Mouse (Mus musculus): ENCODE data around the gene Cmpk2. TPM values are rescaled to one million over a fixed set of nuclear protein-coding genes. Genes with fewer than 3 reads are reported as not detected.
"Not testable (repeated sequence)": the region's sequence is repeated elsewhere in the genome, so short reads cannot be mapped to it uniquely, and the experiment has no call there.

The Cmpk2 gene
- polyA plus RNA-seq, 1 experiment = 10.7 TPM

DNA sequence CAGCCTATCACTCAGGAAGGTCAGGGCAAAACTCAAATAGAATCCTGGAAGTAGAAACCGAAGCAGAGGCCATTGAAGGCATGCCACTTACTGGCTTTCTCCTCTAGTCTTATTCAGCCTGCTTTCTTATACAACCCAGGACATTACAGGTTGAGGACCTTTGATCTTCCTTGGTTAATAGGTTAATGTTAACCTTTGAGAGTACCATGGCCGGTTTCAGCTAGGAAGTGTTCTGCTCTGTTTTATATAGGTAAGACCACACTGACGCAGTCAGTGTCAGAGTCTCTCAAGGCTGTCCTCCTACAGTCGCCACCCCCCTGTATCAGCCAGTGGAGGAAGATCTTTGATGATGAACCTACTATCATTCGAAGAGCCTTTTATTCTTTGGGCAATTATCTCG, 4.7 kb downstream of the Cmpk2 start:
- H3K4me3 ChIP-seq (replicated peaks; ENCODE audit: extremely low read depth, low read depth, low read length) = no peak overlapping the region
- DNase-seq = no peak
- no peak for TF ChIP-seq CTCF (IDR thresholded peaks at IDR 0.05; ENCODE audit: insufficient read depth, low read length)
- no peak for TF ChIP-seq POLR2A (IDR thresholded peaks at IDR 0.05; ENCODE audit: borderline replicate concordance, extremely low read depth, low read depth, low read length)
- WGBS = 93% methylated on average over 6 of the region's 6 CpGs
- peaks cover 2% of the 10 kb centered on the region; the same call in 1 of the 2 replicates for H3K4me1 ChIP-seq (ENCODE audit: control insufficient read depth, insufficient read depth, low read length)

DNA sequence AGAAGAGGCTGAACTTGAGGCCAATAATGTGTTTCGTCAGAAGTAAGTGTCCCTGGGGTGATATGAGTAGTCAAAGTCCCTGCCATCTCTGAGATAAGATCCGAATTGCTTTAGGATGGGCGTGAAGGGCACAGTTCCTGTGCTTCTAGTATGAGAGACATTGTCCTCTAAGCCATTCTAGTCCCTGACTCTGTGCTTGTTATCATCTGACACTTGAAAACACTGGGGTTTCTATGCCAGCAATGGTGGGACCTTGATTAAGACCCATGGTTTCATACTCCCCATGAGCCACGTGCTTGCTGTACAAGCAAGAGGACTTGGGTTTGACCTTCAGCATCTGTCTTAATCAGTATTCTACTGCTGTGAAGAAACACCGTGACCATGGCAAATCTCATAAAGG, 8.2 kb downstream of the Cmpk2 start:
- no peak for DNase-seq
- no peak for TF ChIP-seq CTCF (IDR thresholded peaks at IDR 0.05; ENCODE audit: insufficient read depth, low read length)
- TF ChIP-seq POLR2A (IDR thresholded peaks at IDR 0.05; ENCODE audit: borderline replicate concordance, extremely low read depth, low read depth, low read length) = no peak
- WGBS = 88% methylated on average over 5 of the region's 5 CpGs
- Histone ChIP-seq H3K4me1 (ENCODE audit: control insufficient read depth, insufficient read depth, low read length) (no peaks in the 10 kb centered on the region), H3K4me3 (replicated peaks; ENCODE audit: extremely low read depth, low read depth, low read length) (no peak overlapping the region)

DNA sequence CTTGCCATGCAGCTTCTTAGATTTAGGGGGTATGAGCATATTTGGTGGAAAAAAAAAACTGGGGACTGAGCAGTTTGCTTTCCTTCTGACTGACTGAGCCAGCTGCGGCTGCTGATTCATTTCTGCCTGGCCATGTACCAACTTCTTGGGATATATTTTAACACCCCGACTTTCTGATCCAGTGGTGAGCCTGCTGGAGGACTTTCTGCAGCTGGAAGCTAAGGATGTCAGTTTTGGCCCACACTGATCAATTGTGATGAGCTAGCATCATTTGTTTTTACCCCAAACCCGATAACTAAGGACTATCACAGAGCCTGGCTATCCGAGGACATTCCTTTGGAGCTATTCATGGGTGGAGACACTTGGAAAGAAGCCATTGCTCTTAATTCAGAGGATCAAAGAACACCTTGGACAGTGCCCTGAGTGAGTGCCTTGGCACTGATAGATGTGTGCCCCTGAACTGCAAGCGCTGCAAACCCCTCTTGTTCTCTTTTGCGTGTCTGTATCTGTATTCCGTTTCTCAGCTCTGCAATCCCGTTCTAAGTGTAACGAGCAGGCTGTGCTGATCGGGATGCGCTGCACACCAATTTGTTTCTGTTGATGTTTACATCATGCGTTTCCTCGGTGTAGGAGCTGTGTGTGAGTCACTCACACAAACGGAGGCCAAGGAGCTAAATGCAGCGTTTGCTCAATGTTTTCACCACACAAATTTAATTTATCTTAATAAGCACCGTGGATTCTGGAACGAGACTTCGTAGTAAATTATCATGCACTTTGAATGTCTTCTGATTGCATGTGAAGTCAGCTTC, 9.4 kb downstream of the Cmpk2 start:
- no peaks in the 10 kb centered on the region for H3K4me1 ChIP-seq (ENCODE audit: control insufficient read depth, insufficient read depth, low read length)
- no peak overlapping the region for H3K4me3 ChIP-seq (replicated peaks; ENCODE audit: extremely low read depth, low read depth, low read length)
- 65% methylated on average over 18 of the region's 18 CpGs for WGBS
- no peak for DNase-seq
- TF ChIP-seq POLR2A (IDR thresholded peaks at IDR 0.05; ENCODE audit: borderline replicate concordance, extremely low read depth, low read depth, low read length) (no peak), CTCF (IDR thresholded peaks at IDR 0.05; ENCODE audit: insufficient read depth, low read length) (no peak)

DNA sequence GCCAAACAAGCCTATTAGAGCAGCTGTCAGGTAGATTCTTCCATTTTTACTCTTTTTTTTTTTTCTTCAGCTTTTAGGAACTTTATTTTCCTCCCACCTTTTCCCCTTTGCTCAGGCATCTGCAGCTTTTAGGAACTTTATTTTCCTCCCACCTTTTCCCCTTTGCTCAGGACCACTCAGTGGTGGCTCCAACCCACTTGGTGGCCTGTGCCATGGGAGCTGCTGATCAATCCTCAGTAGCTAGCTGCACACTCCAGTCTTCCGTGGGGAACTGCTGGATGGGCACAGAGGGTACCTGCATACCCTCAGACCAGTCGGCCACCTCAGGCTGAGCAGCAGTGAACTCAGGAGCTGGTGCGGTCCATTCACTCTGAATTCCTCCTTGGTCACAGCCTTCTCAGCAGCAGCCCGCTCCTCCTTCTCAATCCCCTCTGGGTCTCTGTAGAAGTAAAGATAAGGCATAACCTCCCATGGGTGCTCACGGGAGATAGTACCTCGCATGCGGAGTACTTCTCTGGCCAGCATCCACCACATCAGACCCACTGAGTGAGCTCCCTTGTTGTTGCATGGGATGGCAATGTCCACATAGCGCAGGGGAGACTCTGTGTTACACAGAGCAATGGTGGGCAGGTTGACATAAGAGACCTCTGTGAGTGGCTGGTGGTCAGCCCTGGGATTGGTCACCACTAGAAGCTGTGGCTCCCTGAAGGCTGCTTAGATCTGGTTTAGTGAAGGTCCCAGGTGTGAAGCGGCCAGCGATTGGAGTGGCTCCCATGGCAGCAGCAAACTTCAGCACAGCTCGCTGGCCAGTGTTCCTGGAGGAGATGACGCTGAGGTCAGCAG, 17.0 kb downstream of the Cmpk2 start:
- H3K4me1 ChIP-seq (ENCODE audit: control insufficient read depth, insufficient read depth, low read length); DNase-seq; H3K4me3 ChIP-seq (replicated peaks; ENCODE audit: extremely low read depth, low read depth, low read length): not testable (repeated sequence)
- WGBS = 91% methylated on average over 12 of the region's 12 CpGs

DNA sequence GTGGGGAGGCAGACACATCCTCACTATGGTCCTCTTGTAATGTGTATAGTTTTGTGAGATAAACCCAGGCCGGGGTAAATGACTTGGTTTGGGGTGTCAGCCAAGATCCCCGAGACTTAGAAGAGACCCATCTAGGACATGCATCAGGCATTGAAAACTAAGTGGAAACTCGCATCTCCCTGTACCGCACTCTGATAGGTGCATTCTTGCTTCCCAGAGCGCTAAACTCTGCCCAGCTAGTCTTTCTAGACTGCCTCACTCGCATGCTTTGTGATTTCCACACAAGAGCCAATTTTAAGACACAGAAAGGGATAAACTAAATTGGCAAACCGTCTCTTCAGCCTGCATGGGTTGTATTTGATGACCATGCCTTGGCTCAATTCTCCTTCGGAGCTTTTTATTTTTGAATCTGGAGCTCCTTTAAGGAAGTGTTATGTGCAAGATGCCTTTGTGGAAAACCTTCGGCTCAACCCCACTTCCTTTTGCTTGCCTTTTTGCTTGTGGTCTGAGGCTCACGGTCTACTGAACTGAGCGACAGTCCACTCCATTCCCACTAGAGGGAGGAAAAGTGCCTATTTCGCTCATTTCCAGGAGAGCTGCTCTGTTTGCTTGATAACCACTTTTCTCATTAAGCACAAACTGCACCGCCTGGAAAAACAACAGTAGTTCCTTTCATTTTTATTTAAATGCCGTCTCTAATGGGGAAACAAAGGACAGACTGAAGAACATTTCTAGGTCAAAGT, 19.0 kb downstream of the Cmpk2 start:
- no peaks in the 10 kb centered on the region for H3K4me1 ChIP-seq (ENCODE audit: control insufficient read depth, insufficient read depth, low read length)
- no peak overlapping the region for H3K4me3 ChIP-seq (replicated peaks; ENCODE audit: extremely low read depth, low read depth, low read length)
- 43% methylated on average over 14 of the region's 14 CpGs for WGBS
- DNase-seq = no peak
- TF ChIP-seq CTCF (IDR thresholded peaks at IDR 0.05; ENCODE audit: insufficient read depth, low read length) (peak; percentile 27; the same call in 1 of the 2 replicates), POLR2A (IDR thresholded peaks at IDR 0.05; ENCODE audit: borderline replicate concordance, extremely low read depth, low read depth, low read length) (no peak)

DNA sequence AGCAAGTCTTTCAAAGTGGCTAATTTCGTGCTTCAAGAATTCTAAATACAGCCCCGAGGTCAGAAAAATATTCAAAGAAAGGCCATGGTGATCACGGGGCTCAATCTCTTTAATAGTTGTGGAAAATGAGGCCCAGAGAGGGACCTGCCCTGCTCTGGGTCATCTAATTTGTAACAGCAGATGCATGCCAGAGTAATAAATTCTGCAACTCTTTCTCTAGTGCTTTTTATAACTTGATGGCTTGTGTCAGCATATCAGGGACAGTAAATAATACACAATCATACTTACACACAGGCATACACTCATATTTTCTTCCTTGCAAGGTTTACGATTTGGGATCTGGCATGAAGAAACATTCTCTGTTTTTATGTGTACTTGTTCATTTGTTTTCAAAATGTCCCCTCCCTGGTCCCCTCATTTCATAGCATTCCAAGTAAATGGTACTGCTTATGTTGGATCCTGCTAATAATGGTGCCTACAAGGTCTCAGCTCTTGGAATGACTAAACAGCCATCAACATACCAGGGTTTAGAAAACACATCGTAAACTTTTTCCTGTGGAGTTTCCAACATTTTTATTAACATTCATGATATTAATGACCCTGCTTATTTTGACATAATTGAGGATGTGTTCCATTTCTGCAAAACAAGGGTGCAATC, 19.7 kb downstream of the Cmpk2 start:
- no peak for DNase-seq
- 52% methylated on average over 5 of the region's 5 CpGs for WGBS
- TF ChIP-seq POLR2A (IDR thresholded peaks at IDR 0.05; ENCODE audit: borderline replicate concordance, extremely low read depth, low read depth, low read length) = no peak
- no peak for TF ChIP-seq CTCF (IDR thresholded peaks at IDR 0.05; ENCODE audit: insufficient read depth, low read length)
- H3K4me1 ChIP-seq (ENCODE audit: control insufficient read depth, insufficient read depth, low read length) = no peaks in the 10 kb centered on the region
- H3K4me3 ChIP-seq (replicated peaks; ENCODE audit: extremely low read depth, low read depth, low read length) = no peak overlapping the region

DNA sequence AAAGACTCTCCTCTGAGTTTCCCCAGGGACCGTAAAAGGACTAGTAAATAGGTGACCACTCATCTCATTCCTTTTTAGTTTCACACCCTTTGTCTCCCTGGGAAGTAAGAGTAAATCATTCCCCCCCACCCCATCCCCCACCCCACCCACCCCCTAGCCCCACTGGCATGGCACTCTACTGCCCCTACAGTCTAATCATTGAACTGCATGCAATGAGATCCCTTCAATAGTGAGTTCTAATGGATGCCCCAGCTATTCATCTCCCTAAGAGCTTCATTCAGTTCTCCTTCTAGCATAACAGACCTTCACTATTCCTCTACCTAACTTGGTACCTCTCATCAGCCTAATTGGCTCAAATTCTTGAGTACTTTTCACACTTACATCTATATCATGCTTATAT, 20.9 kb downstream of the Cmpk2 start:
- no peak for TF ChIP-seq CTCF (IDR thresholded peaks at IDR 0.05; ENCODE audit: insufficient read depth, low read length)
- no peak for TF ChIP-seq POLR2A (IDR thresholded peaks at IDR 0.05; ENCODE audit: borderline replicate concordance, extremely low read depth, low read depth, low read length)
- no peak overlapping the region for H3K4me3 ChIP-seq (replicated peaks; ENCODE audit: extremely low read depth, low read depth, low read length)
- no peaks in the 10 kb centered on the region for H3K4me1 ChIP-seq (ENCODE audit: control insufficient read depth, insufficient read depth, low read length)
- 100% methylated on average over 1 of the region's 1 CpGs for WGBS
- DNase-seq = no peak

DNA sequence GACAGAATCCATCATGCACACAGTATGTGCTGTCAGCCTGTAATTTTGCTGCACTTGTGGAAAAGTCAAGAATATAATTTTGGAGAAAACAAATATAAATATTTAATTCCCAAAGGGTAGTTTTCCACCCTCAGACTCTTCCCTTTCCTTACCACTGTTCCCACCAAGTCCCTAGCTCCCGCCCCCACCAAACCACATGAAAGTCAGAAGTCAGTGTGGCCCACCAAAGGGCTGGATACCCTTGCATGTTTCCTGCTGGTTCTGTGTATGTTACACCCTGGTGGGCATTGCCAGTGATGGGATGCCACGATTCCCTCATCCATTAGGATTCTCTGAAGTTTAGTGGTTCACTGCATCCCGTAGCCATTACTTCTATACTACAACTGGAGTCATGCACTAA, 32.0 kb downstream of the Cmpk2 start:
- no peak for DNase-seq
- H3K4me3 ChIP-seq (replicated peaks; ENCODE audit: extremely low read depth, low read depth, low read length) = no peak overlapping the region
- 79% methylated on average over 3 of the region's 3 CpGs for WGBS
- no peaks in the 10 kb centered on the region for H3K4me1 ChIP-seq (ENCODE audit: control insufficient read depth, insufficient read depth, low read length)
- TF ChIP-seq CTCF (IDR thresholded peaks at IDR 0.05; ENCODE audit: insufficient read depth, low read length) = no peak
- no peak for TF ChIP-seq POLR2A (IDR thresholded peaks at IDR 0.05; ENCODE audit: borderline replicate concordance, extremely low read depth, low read depth, low read length)

DNA sequence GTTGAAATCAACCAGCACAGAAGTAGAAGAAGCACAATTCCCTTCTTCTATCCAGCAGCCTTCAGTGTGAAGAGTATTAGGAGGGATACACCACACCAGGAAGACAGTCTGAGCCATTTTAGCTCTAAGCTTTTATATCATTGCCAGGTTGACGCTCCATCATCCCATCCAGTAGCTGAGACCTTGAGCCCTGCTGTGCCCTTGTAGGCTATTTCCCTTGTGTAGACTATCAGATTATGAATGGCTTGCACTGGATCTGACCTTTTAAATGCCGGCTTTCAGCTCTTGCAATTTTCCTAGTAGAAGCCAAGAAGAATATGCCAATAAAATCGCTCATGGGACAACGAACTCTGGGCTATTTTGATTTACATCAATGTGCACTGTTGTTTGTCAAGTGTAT, 42.0 kb downstream of the Cmpk2 start:
- no peak for TF ChIP-seq CTCF (IDR thresholded peaks at IDR 0.05; ENCODE audit: insufficient read depth, low read length)
- no peak for TF ChIP-seq POLR2A (IDR thresholded peaks at IDR 0.05; ENCODE audit: borderline replicate concordance, extremely low read depth, low read depth, low read length)
- 89% methylated on average over 4 of the region's 4 CpGs for WGBS
- no peaks in the 10 kb centered on the region for H3K4me1 ChIP-seq (ENCODE audit: control insufficient read depth, insufficient read depth, low read length)
- H3K4me3 ChIP-seq (replicated peaks; ENCODE audit: extremely low read depth, low read depth, low read length) = no peak overlapping the region
- no peak for DNase-seq

Measured in lung, adult 2 months (tissue).